Mouse (Mus musculus): ENCODE measurements around the gene March4. TPM values are rescaled to one million over a fixed set of nuclear protein-coding genes. Genes with fewer than 3 reads are reported as not detected.

Gene March4
- polyA plus RNA-seq (2012; rRNA removed): 0.01 TPM in 1 of 2 replicates, not detected in the other

DNA sequence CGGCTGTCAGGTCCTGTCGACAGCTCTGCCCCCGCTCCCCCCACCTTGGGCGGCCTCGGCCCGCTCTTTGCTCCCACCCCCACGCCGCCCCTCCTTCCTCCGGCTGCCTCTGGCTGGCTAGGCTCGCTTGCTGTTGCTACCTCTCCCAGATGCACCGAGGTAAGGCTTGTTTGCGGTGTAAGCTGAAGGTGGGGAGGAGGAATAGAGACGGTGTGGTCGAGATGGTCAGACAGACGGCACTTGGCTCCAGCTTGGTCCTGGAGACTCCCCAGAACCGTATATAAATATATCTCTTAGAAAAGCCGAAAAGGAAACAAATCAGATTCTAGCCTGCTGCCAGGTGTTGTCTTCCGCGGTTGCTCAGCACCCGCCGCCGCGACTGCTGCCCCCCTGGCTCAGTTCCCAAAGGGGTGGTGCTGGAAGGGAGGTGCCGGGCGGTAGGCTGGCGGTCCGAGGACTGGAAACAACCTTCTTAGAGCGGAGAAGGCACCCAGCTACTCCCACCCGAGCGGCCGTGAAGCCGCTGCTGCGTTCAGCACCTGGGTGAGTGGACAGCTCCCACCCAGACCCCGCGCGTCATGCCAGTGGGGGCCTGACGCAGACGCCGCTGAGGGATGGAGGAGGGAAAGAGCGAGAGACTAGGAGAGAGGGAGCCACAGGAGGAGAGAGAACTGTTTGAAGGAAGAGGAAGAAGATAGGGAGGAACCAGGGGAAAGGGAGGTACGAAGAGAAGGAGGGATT lies at the start of gene March4:
March4 (minus strand) TSS at position 320 of the 741 bp plus-strand sequence.

DNA sequence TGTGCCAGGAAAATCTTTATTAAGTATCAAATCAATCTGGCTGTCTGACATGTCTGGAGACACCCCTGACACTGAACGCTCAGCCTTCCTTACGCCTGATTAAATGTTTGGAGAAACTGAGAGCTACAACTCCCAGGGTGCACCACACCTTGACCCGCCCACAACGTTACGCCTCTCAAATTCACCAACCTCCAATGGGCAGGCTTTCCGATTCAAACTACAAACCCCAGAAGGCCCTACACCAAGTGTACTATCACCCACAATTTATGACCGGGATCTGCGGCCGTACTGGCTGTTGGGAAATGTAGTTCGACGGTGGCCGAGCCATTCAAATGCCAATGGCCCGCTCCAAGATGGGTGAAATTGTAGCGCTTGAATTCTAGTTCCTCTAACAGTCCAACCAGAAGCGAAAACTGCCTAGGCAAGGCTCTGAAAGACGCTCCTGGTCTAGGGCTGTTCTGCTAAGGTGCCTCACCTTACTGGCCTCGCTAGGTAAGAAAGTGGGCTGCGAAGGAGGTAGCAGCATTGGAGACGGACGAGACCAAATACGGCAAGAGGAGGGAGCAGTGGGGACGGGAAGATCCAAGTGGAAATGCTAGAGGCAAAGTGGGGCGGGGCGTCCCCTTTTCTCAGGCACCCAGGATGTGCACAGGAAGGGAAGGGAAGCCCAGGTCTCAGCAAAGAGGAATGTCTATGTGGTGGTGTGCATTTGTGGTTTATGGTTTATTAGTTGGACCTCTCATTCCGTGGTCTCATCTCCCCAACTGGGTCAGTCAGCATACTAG lies 46.4 kb upstream of the March4 start, which contains the start of gene Smarcal1:
Smarcal1 (plus strand) TSS at position 305 of the 785 bp plus-strand sequence.

Other genes starting within 250 kb of the March4 start
- 7.5 and 7.8 TPM in 2 replicates for gene Xrcc5, start 229.5 kb downstream of the March4 start, polyA plus RNA-seq (2012; rRNA removed)
- gene Smarcal1, start 46.3 kb upstream of the March4 start, polyA plus RNA-seq (2012; rRNA removed): 9.9 and 10.6 TPM in 2 replicates
- gene Ankar, start 163.6 kb upstream of the March4 start, polyA plus RNA-seq (2012; rRNA removed): 0.01 TPM in 1 of 2 replicates, not detected in the other
- 889 and 930 TPM in 2 replicates for gene Rpl37a, start 174.4 kb upstream of the March4 start, polyA plus RNA-seq (2012; rRNA removed)

All from liver, embryonic 18 days (tissue).